8 mouse cellular contexts compared by ENCODE assay signal in genomic region chr9:66591851-66592645, GRCm38 (mm10). TPM values are rescaled to one million over a fixed set of nuclear protein-coding genes. Genes with fewer than 3 reads are reported as not detected.
A peak's percentile ranks its signal among the peaks of the same experiment; 100 is the strongest.
DNase-seq lines count a peak whose midpoint lies in the region; ATAC-seq and TF ChIP-seq lines count a peak whose summit lies in the region.

No protein-coding gene starts in this region.

- no peaks in the 10 kb centered on the region for H3K27me3 ChIP-seq in intestine, postnatal 0 days (replicated peaks; ENCODE audit: control insufficient read depth, insufficient read depth, low read length)
- no peaks in the 10 kb centered on the region for H3K27me3 ChIP-seq in lung, embryonic 15.5 days

- H3K4me1 ChIP-seq in intestine, postnatal 0 days (replicated peaks; ENCODE audit: control insufficient read depth, insufficient read depth, low read length): peaks cover 9% of the 10 kb centered on the region
- peaks cover 50% of the 10 kb centered on the region for H3K4me1 ChIP-seq in lung, embryonic 15.5 days

- peak overlapping the region; percentile 100 for H3K9ac ChIP-seq in intestine, postnatal 0 days (ENCODE audit: low read depth, low read length)
- H3K9ac ChIP-seq in lung, embryonic 15.5 days: peak overlapping the region; percentile 89

- no peaks in the 10 kb centered on the region for H3K9me3 ChIP-seq in intestine, postnatal 0 days (ENCODE audit: control insufficient read depth)
- no peaks in the 10 kb centered on the region for H3K9me3 ChIP-seq in lung, embryonic 15.5 days

- no peak for TF ChIP-seq CTCF in intestine, postnatal 0 days (IDR thresholded peaks at IDR 0.05; ENCODE audit: low read depth)

- peak overlapping the region; percentile 79 for H3K4me2 ChIP-seq in intestine, postnatal 0 days (replicated peaks; ENCODE audit: low read depth)
- peak overlapping the region; percentile 58 for H3K4me2 ChIP-seq in lung, embryonic 15.5 days

- H3K36me3 ChIP-seq in intestine, postnatal 0 days (ENCODE audit: control insufficient read depth, insufficient read depth): no peaks in the 10 kb centered on the region
- H3K36me3 ChIP-seq in lung, embryonic 15.5 days: no peaks in the 10 kb centered on the region

- peak overlapping the region; percentile 99 for H3K27ac ChIP-seq in intestine, postnatal 0 days (ENCODE audit: low read depth, low read length)
- peak overlapping the region; percentile 93 for H3K27ac ChIP-seq in lung, embryonic 15.5 days

- WGBS in intestine, postnatal 0 days: under 1% methylated on average over 43 of the region's 83 CpGs
- under 1% methylated on average over 72 of the region's 83 CpGs for WGBS in lung, embryonic 15.5 days

- H3K4me3 ChIP-seq in intestine, postnatal 0 days (ENCODE audit: low read depth, low read length): peak overlapping the region; percentile 97
- peak overlapping the region; percentile 80 for H3K4me3 ChIP-seq in lung, embryonic 15.5 days

- DNase-seq in ovary, postnatal 36 days (ENCODE audit: low spot score): peak; percentile 52
- no peak for DNase-seq in ovary, postnatal 10 days (ENCODE audit: low spot score)
- peak; percentile 49 to 50 for DNase-seq in cerebellum, postnatal 36 days
- peak; percentile 22 for DNase-seq in gastrocnemius, postnatal 25 days
- DNase-seq in right cerebral cortex, postnatal 10 days (ENCODE audit: low spot score in 2 of 2): peak; percentile 39 to 42

- peak; percentile 47 for ATAC-seq in intestine, postnatal 0 days
- ATAC-seq in lung, embryonic 15.5 days (ENCODE audit: borderline replicate concordance, extremely low read depth, low FRiP score, low TSS enrichment): peak; percentile 55; the same call in 1 of the 2 replicates
- no peak for ATAC-seq in megakaryocyte-erythroid progenitor cell, adult 5-6 weeks (replicated peaks; ENCODE audit: low FRiP score, low TSS enrichment, poor library complexity, severe bottlenecking)

RNA-seq across cellular contexts. Expression of gene Usp3, which starts 0.9 kb away (rescaled TPM):
- 10 to 100 TPM; 12.8 to 15.4 TPM for total RNA-seq in gastrocnemius, postnatal 25 days (2021)
- 63.5 and 70.3 TPM in 2 replicates for polyA plus RNA-seq in intestine, postnatal 0 days (2015; fragmentation: Nextera tagmentation; extraction: Ambion mirVana)
- 51.4 and 57.1 TPM in 2 replicates for polyA plus RNA-seq in lung, embryonic 15.5 days (2015; fragmentation: Nextera tagmentation; extraction: Ambion mirVana)
- 39.0 and 59.5 TPM in 2 replicates for total RNA-seq in megakaryocyte-erythroid progenitor cell, adult 5-6 weeks (2014; fragmentation: Nextera tagmentation)
- 29.6 and 32.4 TPM in 2 replicates for total RNA-seq in megakaryocyte-erythroid progenitor cell, adult 5-6 weeks (2017)
